Mouse (Mus musculus): ENCODE data around the gene Prss3. TPM values are rescaled to one million over a fixed set of nuclear protein-coding genes. Genes with fewer than 3 reads are reported as not detected.
"Not testable (repeated sequence)": the region's sequence is repeated elsewhere in the genome, so short reads cannot be mapped to it uniquely, and the experiment has no call there.

Gene Prss3
- polyA plus RNA-seq (2015; fragmentation: Nextera tagmentation; extraction: Ambion mirVana), result 0.19 TPM in 1 of 2 replicates, not detected in the other

GRCm38 (mm10) chr6:41377578-41377977 is at the start of gene Prss3:
Prss3 (minus strand) TSS chr6:41377678.
- not testable (repeated sequence) for H3K9ac ChIP-seq; H3K4me3 ChIP-seq (replicated peaks)

GRCm38 (mm10) chr6:41392056-41392455 is 14.6 kb upstream of the Prss3 start, which contains the start of gene Gm5771:
Gm5771 (plus strand) TSS chr6:41392356.
- not testable (repeated sequence) for H3K27me3 ChIP-seq; H3K36me3 ChIP-seq; H3K9me3 ChIP-seq (replicated peaks); H3K4me1 ChIP-seq; H3K4me2 ChIP-seq; H3K27ac ChIP-seq; H3K9ac ChIP-seq; H3K4me3 ChIP-seq (replicated peaks); ATAC-seq (replicated peaks; ENCODE audit: low FRiP score)

More at GRCm38 (mm10) chr6:41377578-41377977, at the start of gene Prss3:
- not testable (repeated sequence) for H3K4me2 ChIP-seq; H3K9me3 ChIP-seq (replicated peaks); ATAC-seq (replicated peaks; ENCODE audit: low FRiP score); H3K27me3 ChIP-seq; H3K4me1 ChIP-seq; H3K36me3 ChIP-seq; H3K27ac ChIP-seq

GRCm38 (mm10) chr6:41391640-41392039 is 14.2 kb upstream of the Prss3 start:
- H3K4me2 ChIP-seq; ATAC-seq (replicated peaks; ENCODE audit: low FRiP score); H3K27ac ChIP-seq; H3K36me3 ChIP-seq; H3K4me3 ChIP-seq (replicated peaks); H3K4me1 ChIP-seq; H3K9ac ChIP-seq; H3K27me3 ChIP-seq; H3K9me3 ChIP-seq (replicated peaks): not testable (repeated sequence)
- 73% methylated on average over 1 of the region's 1 CpGs for WGBS

- ATAC-seq (replicated peaks; ENCODE audit: low FRiP score), result no peak
- no peak overlapping the region for H3K9ac ChIP-seq
- WGBS, result 86% methylated on average over 2 of the region's 2 CpGs
- H3K4me3 ChIP-seq (replicated peaks), result no peak overlapping the region
- H3K27me3 ChIP-seq, result no peaks in the 10 kb centered on the region
- no peak overlapping the region for H3K4me2 ChIP-seq
- no peaks in the 10 kb centered on the region for H3K4me1 ChIP-seq
- H3K27ac ChIP-seq, result no peak overlapping the region
- no peaks in the 10 kb centered on the region for H3K36me3 ChIP-seq
- H3K9me3 ChIP-seq (replicated peaks), result no peaks in the 10 kb centered on the region
These were observed 9.3 kb upstream of the Prss3 start for GRCm38 (mm10) chr6:41386781-41387180.

GRCm38 (mm10) chr6:41373772-41374171 is 3.7 kb downstream of the Prss3 start:
- H3K4me1 ChIP-seq; H3K4me3 ChIP-seq (replicated peaks); H3K27ac ChIP-seq; H3K9ac ChIP-seq; H3K36me3 ChIP-seq; H3K27me3 ChIP-seq; H3K4me2 ChIP-seq; H3K9me3 ChIP-seq (replicated peaks); ATAC-seq (replicated peaks; ENCODE audit: low FRiP score): not testable (repeated sequence)
- WGBS, result 95% methylated on average over 2 of the region's 2 CpGs

- Histone ChIP-seq H3K27me3 (no peaks in the 10 kb centered on the region), H3K9ac (no peak within 1 kb of the TSS), H3K9me3 (replicated peaks) (no peaks in the 10 kb centered on the region), H3K36me3 (no peaks in the 10 kb centered on the region), H3K4me3 (replicated peaks) (no peak within 1 kb of the TSS), H3K4me1 (no peaks in the 10 kb centered on the region), H3K4me2 (no peak within 1 kb of the TSS), H3K27ac (no peak within 1 kb of the TSS)
- WGBS, result 84% methylated on average over 2 of the region's 2 CpGs
- no peak for ATAC-seq (replicated peaks; ENCODE audit: low FRiP score)
These were observed 23.5 kb downstream of the Prss3 start, which contains the start of gene Try10 for GRCm38 (mm10) chr6:41353932-41354331. Try10 (plus strand) TSS chr6:41354105.

Other genes starting within 250 kb of the Prss3 start
- not detected in 2 replicates for gene Try4, start 75.4 kb downstream of the Prss3 start, polyA plus RNA-seq (2015; fragmentation: Nextera tagmentation; extraction: Ambion mirVana)
- gene Try5, start 60.8 kb downstream of the Prss3 start, polyA plus RNA-seq (2015; fragmentation: Nextera tagmentation; extraction: Ambion mirVana), result 0.27 TPM in 1 of 2 replicates, not detected in the other
- gene Try10, start 23.6 kb downstream of the Prss3 start, polyA plus RNA-seq (2015; fragmentation: Nextera tagmentation; extraction: Ambion mirVana), result 0.42 TPM in 1 of 2 replicates, not detected in the other
- not detected in 2 replicates for gene Gm5771, start 14.7 kb upstream of the Prss3 start, polyA plus RNA-seq (2015; fragmentation: Nextera tagmentation; extraction: Ambion mirVana)
- gene Gm10334, start 68.5 kb upstream of the Prss3 start, polyA plus RNA-seq (2015; fragmentation: Nextera tagmentation; extraction: Ambion mirVana), result not detected in 2 replicates
- 0.52 TPM in 1 of 2 replicates, not detected in the other for gene Prss1, start 81.3 kb upstream of the Prss3 start, polyA plus RNA-seq (2015; fragmentation: Nextera tagmentation; extraction: Ambion mirVana)
- not detected in 2 replicates for gene Prss2, start 144.1 kb upstream of the Prss3 start, polyA plus RNA-seq (2015; fragmentation: Nextera tagmentation; extraction: Ambion mirVana)
- 13.2 and 15.0 TPM in 2 replicates for gene Ephb6, start 227.8 kb upstream of the Prss3 start, polyA plus RNA-seq (2015; fragmentation: Nextera tagmentation; extraction: Ambion mirVana)